Mouse (Mus musculus) embryonic fibroblast, embryonic 13.5 days (primary cell): ENCODE measurements around the gene Phb2. TPM values are rescaled to one million over a fixed set of nuclear protein-coding genes. Genes with fewer than 3 reads are reported as not detected.

Experiments
- H3K27ac ChIP-seq: 2 replicates; pipeline ENCODE4 v1.5.1; 2012; ENCODE audit warnings: low read length, control low read depth, inconsistent platforms; ENCODE audit not compliant: insufficient read depth
- H3K4me1 ChIP-seq: 2 replicates; pipeline ENCODE4 v1.6.1; 2011; ENCODE audit warnings: low read length; ENCODE audit not compliant: control insufficient read depth, insufficient read depth
- H3K4me3 ChIP-seq: 2 replicates; pipeline ENCODE4 v1.5.1; 2011; ENCODE audit warnings: mild to moderate bottlenecking, control low read depth, low read length; ENCODE audit not compliant: insufficient read depth
- CTCF ChIP-seq: IDR thresholded peaks from 2 replicates; pipeline ENCODE4 v1.5.1; 2011; ENCODE audit warnings: mild to moderate bottlenecking, control low read depth, low read length, moderate library complexity, borderline replicate concordance; ENCODE audit not compliant: insufficient read depth
- POLR2A ChIP-seq: IDR thresholded peaks from 2 replicates; pipeline ENCODE4 v1.6.1; 2011; ENCODE audit warnings: low read depth, mild to moderate bottlenecking, control low read depth, low read length, moderate library complexity
- polyA plus RNA-seq: library from polyadenylated mRNA; stranded (reverse); fragments of >200 nt; gene quantifications from 2 replicates; pipeline ENCODE4 v1.2.4, GENCODE M21; 2011; ENCODE audit warnings: low read depth; ENCODE audit not compliant: missing spikeins, insufficient read length

The Phb2 gene
- polyA plus RNA-seq, 1 experiment, result 249 TPM

DNA sequence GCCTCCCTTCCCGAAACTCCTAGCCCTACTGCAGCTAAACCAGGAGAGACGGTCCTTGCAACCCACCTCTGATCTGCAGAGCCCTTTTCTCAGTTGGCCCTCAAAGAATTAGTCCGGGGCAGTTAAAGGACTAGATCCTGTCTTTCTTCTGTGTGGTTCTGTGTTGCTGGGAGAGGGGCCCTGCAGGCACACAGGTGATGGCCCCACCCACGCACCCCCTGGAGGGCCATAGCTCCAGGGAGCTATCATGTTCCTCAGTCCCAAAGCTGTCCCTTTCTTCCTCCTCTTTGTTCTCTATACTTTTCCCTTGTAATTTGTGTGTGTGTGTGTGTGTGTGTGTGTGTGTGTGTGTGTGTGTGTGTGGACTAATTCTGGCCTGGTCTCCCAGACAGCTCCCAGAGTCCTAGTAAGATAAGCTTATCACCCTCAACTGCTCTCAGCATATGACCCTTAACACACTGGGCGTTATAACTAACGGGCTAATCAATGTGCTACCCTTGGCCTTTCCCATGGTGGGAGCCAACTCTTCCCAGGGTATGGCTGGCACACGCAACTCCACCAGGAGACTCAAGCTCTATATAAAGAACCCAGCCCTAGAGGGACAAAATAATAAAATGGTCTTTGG is 7.3 kb downstream of the Phb2 start:
- no peaks in the 10 kb centered on the region for H3K4me1 ChIP-seq
- TF ChIP-seq CTCF (no peak), POLR2A (no peak)
- no peak overlapping the region for H3K27ac ChIP-seq
- H3K4me3 ChIP-seq, result no peak overlapping the region

GRCm38 (mm10) chr6:124720904-124721303 is 8.8 kb downstream of the Phb2 start:
- H3K4me3 ChIP-seq, result no peak overlapping the region
- no peak overlapping the region for H3K27ac ChIP-seq
- TF ChIP-seq CTCF (no peak), POLR2A (no peak)
- no peaks in the 10 kb centered on the region for H3K4me1 ChIP-seq

DNA sequence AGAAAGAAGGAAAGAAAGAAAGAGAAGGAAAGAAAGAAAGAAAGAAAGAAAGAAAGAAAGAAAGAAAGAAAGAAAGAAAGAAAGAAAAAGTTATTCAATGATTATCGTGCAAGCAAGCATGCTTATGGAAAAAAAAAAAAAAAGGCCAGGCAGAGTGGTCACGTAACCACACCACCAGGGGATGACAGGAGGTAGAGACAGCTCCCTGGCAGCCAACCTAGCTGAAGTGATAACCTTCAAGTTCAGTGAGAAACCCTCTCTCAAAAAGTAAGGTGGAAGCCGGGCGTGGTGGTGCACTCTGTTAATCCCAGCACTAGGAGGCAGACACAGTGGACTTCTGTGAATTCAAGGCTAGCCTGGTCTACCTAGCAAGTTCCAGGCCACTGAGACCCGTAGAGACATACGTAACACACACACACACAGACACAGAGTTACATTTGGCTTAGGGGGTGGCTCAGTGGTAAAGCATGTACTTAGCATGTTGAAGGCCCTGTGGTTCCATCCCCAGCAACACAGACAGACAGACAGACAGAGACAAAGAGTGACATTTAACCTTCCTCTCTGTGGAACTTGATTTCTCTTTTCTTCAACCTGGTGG is 10.8 kb downstream of the Phb2 start:
- H3K4me1 ChIP-seq, result no peaks in the 10 kb centered on the region
- no peak overlapping the region for H3K4me3 ChIP-seq
- H3K27ac ChIP-seq, result no peak overlapping the region
- TF ChIP-seq CTCF (no peak), POLR2A (no peak)

DNA sequence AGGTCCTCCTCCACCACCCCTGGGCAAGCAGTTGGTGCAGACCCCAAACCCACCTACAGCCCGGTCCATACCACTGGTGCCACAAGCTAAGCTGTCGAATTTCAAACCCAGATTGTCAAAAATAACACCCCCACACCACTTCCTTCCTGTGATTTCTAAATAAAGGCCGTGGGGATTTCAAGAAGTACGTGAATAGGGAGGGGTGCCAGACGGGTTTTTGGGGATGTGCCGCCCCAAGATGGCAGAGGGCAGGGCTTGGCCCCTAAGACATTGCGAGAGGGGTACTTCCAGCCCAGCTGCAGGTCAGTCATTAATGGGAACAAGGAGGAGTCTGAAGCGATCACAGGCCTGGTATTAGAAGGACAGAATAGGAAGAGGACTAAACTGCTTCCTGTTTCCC is 11.4 kb downstream of the Phb2 start:
- H3K27ac ChIP-seq, result no peak overlapping the region
- no peaks in the 10 kb centered on the region for H3K4me1 ChIP-seq
- no peak overlapping the region for H3K4me3 ChIP-seq
- TF ChIP-seq CTCF (no peak), POLR2A (no peak)

DNA sequence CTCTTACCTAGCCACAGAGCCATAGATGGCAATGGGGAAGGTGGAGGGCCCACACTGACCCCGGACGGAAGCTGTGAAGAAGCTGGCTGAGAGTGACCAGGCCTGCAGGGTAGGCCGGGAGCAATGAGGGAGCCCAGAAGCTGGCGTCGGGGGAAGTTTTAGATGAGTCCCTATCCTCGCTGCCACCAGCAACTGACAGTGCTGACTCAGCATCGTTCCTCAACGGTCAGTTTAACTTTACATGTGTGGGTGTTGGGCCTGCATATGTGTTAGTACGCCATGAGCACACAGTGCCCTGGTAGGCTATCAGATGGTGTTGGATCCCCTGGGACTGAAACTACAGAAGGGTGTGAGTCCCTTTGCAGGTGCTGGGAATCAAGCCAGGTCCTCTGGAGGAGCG is 12.3 kb downstream of the Phb2 start:
- Histone ChIP-seq H3K4me1 (no peaks in the 10 kb centered on the region), H3K27ac (no peak overlapping the region), H3K4me3 (no peak overlapping the region)
- TF ChIP-seq POLR2A, result no peak
- TF ChIP-seq CTCF, result no peak

GRCm38 (mm10) chr6:124728621-124729020 is 16.5 kb downstream of the Phb2 start:
- H3K27ac ChIP-seq, result no peak overlapping the region
- H3K4me1 ChIP-seq, result no peaks in the 10 kb centered on the region
- TF ChIP-seq POLR2A, result no peak
- TF ChIP-seq CTCF, result no peak
- H3K4me3 ChIP-seq, result no peak overlapping the region

DNA sequence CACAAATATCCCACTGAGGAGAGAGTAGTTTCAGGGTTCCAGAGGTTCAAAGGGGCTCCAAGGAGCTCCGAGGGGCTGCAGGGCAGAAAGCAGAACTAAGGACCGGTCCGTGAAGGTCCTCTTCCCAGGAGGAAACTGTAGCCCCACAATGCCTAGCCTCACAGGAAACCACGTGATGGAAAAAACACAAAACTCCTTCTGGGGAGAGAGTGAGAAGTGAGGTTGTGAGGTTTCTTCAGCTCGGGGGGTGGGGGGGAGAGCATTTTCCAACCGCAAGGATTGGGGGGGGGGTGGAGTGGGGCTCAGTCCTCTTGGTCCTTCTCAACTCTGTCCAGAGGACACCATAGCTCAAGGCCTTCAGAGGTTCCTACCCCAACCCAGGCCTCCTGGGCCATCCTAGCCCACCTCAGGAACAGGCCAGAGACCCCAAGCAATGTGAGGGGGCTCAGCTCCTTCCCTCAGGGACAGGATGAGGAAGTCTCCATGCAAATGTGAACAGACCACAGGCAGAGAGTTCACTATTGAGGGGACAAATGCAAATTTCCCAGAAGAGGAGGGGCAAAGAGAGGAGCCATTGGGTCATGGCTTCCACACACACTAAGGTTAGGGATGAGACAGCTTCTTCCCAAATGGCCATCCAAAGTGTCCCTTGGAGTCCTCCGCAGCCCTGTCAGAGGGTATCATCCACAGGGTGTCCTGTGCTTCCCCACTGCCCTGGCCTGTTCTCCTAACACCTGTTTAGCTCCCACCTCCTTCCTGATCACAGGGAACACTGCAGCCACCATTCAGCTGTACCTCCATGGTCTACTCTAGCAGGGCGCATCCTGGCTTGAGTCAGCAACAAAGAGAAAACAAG is 17.9 kb downstream of the Phb2 start:
- no peaks in the 10 kb centered on the region for H3K4me1 ChIP-seq
- TF ChIP-seq CTCF (no peak), POLR2A (no peak)
- H3K27ac ChIP-seq, result no peak overlapping the region
- H3K4me3 ChIP-seq, result no peak overlapping the region

DNA sequence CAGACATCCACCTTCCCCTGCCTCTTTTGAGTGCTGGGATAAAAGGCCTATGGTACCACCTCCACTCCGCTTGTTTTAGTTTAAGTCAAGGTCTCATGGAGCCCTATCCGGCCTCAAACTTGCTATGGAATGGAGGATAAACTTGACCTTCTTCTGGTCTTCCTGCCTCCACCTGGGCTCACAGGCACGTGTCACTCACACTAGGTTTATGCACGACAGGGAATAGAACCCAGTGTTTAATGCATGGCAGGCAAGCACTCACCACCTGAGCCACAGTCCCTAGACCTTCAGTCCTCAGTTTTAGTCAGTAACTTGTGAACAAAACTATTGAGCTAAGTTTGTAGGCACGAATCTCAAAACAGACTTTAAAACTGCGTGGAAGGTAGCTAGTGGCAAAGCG is 18.9 kb downstream of the Phb2 start:
- TF ChIP-seq POLR2A (no peak), CTCF (no peak)
- Histone ChIP-seq H3K4me3 (no peak overlapping the region), H3K27ac (no peak overlapping the region), H3K4me1 (no peaks in the 10 kb centered on the region)

GRCm38 (mm10) chr6:124732476-124733370 is 20.6 kb downstream of the Phb2 start:
- TF ChIP-seq POLR2A (no peak), CTCF (no peak)
- H3K4me1 ChIP-seq, result no peaks in the 10 kb centered on the region
- H3K4me3 ChIP-seq, result no peak overlapping the region
- H3K27ac ChIP-seq, result no peak overlapping the region
